Mouse (Mus musculus): ENCODE data around the gene Ptpre.

DNA sequence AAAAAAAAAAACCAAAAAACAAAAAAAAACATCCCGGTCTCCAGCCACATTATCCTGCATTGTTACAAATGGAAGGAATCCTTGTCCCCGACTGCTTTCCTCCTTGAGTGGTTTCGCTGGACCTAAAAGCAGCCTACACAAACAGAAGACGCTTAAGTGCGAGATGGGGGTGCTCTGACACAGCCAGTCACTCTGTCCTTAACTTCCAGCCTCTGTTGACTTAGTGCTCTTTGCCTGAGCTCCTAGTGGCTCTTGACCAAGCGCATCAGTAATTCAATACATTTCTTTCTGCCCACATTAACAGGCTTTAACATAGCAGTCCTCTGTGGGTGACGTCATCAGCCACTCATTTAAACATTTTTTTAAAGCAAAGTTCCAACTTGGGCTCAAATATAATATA lies 8.7 kb downstream of the Ptpre start:
- TF ChIP-seq CTCF (IDR thresholded peaks at IDR 0.05; ENCODE audit: low read depth), result no peak
- no peak for TF ChIP-seq EP300 (IDR thresholded peaks at IDR 0.05; ENCODE audit: low read depth)

All from liver, embryonic 14.5 days (tissue).